Mouse (Mus musculus): ENCODE measurements around the gene Sh3bgrl3. TPM values are rescaled to one million over a fixed set of nuclear protein-coding genes. Genes with fewer than 3 reads are reported as not detected.

Gene Sh3bgrl3
- total and polyA plus RNA-seq, 3 experiments = 76.6 to 202 (median 98.4) TPM

DNA sequence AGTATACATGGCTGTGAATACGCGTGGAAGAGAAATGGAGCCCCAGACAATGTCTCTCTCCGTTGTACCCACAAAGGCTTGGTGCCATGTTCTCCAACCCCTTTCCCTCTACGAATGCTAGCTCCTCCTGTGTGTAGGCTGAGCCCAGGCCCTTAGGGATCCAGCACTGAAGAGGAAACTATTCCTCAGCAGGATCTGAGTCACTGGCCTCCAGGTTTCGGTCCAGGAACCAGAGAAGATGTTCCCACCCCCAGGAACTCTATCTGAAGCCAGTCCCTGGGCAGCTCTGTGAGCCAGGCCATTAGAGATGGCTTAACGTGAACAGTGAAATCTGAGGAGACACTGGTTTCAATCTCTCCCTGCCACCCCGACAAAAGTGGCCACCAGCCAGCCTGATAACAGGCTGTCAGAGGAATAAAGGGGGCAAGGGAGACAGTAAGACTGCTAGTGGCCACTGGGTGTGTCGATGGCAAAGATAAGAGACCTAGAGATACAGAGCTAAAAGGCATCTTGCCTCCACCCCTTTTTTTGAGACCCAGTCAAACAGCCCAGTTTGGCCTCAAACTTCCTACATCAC is 4.0 kb upstream of the Sh3bgrl3 start:
- no peaks in the 10 kb centered on the region for H3K27me3 ChIP-seq (ENCODE audit: insufficient read depth, low read length)
- H3K36me3 ChIP-seq (replicated peaks) = peaks cover 85% of the 10 kb centered on the region
- DNase-seq (ENCODE audit: low spot score) (no peak), ATAC-seq (ENCODE audit: extremely low read depth, insufficient number of reproducible peaks, low FRiP score, poor library complexity, severe bottlenecking) (no peak)
- no peak for TF ChIP-seq CTCF (IDR thresholded peaks at IDR 0.05; ENCODE audit: low read depth, low read length)
- TF ChIP-seq POLR2AphosphoS5 (IDR thresholded peaks at IDR 0.05; ENCODE audit: insufficient replicate concordance, low read depth, low read length) = no peak
- TF ChIP-seq GATA1 (IDR thresholded peaks at IDR 0.05; ENCODE audit: borderline replicate concordance, low read length) = no peak
- no peak overlapping the region for H3K4me3 ChIP-seq (ENCODE audit: low read depth, low read length)
- H3K9me3 ChIP-seq (replicated peaks) = no peaks in the 10 kb centered on the region
- H3K4me1 ChIP-seq (ENCODE audit: insufficient read depth, low read depth, low read length) = peaks cover 63% of the 10 kb centered on the region

DNA sequence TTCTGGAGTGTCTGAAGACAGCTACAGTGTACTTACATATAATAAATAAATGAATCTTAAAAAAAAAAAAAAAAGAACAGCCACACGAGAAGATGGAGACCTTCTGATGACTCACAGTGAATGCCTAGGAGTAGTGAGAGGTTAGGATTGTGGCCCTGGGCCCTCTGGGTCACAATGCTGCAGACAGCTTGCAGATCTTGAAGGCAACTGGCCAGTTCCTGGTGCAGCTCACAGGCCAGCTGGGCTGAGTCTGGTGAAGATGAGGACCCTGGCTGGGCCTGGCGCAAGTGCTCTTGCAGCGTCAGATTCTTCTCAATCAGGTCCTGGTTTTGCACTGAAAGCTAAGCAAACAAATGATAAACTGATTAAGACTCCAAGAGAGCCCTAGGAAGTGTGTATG is 3.5 kb upstream of the Sh3bgrl3 start:
- H3K4me3 ChIP-seq (ENCODE audit: low read depth, low read length) = no peak overlapping the region
- DNase-seq (ENCODE audit: low spot score) = no peak
- no peaks in the 10 kb centered on the region for H3K27me3 ChIP-seq (ENCODE audit: insufficient read depth, low read length)
- peaks cover 85% of the 10 kb centered on the region for H3K36me3 ChIP-seq (replicated peaks)
- peaks cover 63% of the 10 kb centered on the region for H3K4me1 ChIP-seq (ENCODE audit: insufficient read depth, low read depth, low read length)
- TF ChIP-seq POLR2AphosphoS5 (IDR thresholded peaks at IDR 0.05; ENCODE audit: insufficient replicate concordance, low read depth, low read length) (no peak), TAL1 (conservative IDR thresholded peaks at IDR 0.05; ENCODE audit: low read depth, low read length) (no peak), CTCF (IDR thresholded peaks at IDR 0.05; ENCODE audit: low read depth, low read length) (no peak), GATA1 (IDR thresholded peaks at IDR 0.05; ENCODE audit: borderline replicate concordance, low read length) (no peak)
- ATAC-seq (ENCODE audit: extremely low read depth, insufficient number of reproducible peaks, low FRiP score, poor library complexity, severe bottlenecking) = no peak
- no peaks in the 10 kb centered on the region for H3K9me3 ChIP-seq (replicated peaks)

- Histone ChIP-seq H3K4me1 (ENCODE audit: insufficient read depth, low read depth, low read length) (peaks cover 83% of the 10 kb centered on the region), H3K4me3 (ENCODE audit: low read depth, low read length) (peak overlapping the region; percentile 89; the same call in 1 of the 2 replicates), H3K36me3 (replicated peaks) (peaks cover 85% of the 10 kb centered on the region), H3K27me3 (ENCODE audit: insufficient read depth, low read length) (no peaks in the 10 kb centered on the region), H3K9me3 (replicated peaks) (no peaks in the 10 kb centered on the region)
- no peak for ATAC-seq (ENCODE audit: extremely low read depth, insufficient number of reproducible peaks, low FRiP score, poor library complexity, severe bottlenecking)
- peak; percentile 44 for DNase-seq (ENCODE audit: low spot score)
- no peak for TF ChIP-seq POLR2AphosphoS5 (IDR thresholded peaks at IDR 0.05; ENCODE audit: insufficient replicate concordance, low read depth, low read length)
- no peak for TF ChIP-seq GATA1 (IDR thresholded peaks at IDR 0.05; ENCODE audit: borderline replicate concordance, low read length)
- no peak for TF ChIP-seq TAL1 (conservative IDR thresholded peaks at IDR 0.05; ENCODE audit: low read depth, low read length)
- TF ChIP-seq CTCF (IDR thresholded peaks at IDR 0.05; ENCODE audit: low read depth, low read length) = no peak
- TF ChIP-seq GATA2 (IDR thresholded peaks at IDR 0.05; ENCODE audit: borderline replicate concordance, low read depth, low read length) = no peak
These were observed 893 bp upstream of the Sh3bgrl3 start for GRCm38 (mm10) chr4:134129482-134129881.

GRCm38 (mm10) chr4:134128983-134129362 is 384 bp upstream of the Sh3bgrl3 start:
- peaks cover 87% of the 10 kb centered on the region for H3K4me1 ChIP-seq (ENCODE audit: insufficient read depth, low read depth, low read length)
- ATAC-seq (ENCODE audit: extremely low read depth, insufficient number of reproducible peaks, low FRiP score, poor library complexity, severe bottlenecking) (no peak), DNase-seq (ENCODE audit: low spot score) (peak; percentile 77)

GRCm38 (mm10) chr4:134127793-134128192 is 796 bp downstream of the Sh3bgrl3 start:
- peaks cover 69% of the 10 kb centered on the region for H3K36me3 ChIP-seq (replicated peaks)
- ATAC-seq (ENCODE audit: extremely low read depth, insufficient number of reproducible peaks, low FRiP score, poor library complexity, severe bottlenecking) (no peak), DNase-seq (ENCODE audit: low spot score) (no peak)
- H3K4me1 ChIP-seq (ENCODE audit: insufficient read depth, low read depth, low read length) = peaks cover 86% of the 10 kb centered on the region
- no peak for TF ChIP-seq CTCF (IDR thresholded peaks at IDR 0.05; ENCODE audit: low read depth, low read length)
- no peak for TF ChIP-seq TAL1 (conservative IDR thresholded peaks at IDR 0.05; ENCODE audit: low read depth, low read length)
- no peak for TF ChIP-seq POLR2AphosphoS5 (IDR thresholded peaks at IDR 0.05; ENCODE audit: insufficient replicate concordance, low read depth, low read length)
- no peak for TF ChIP-seq GATA1 (IDR thresholded peaks at IDR 0.05; ENCODE audit: borderline replicate concordance, low read length)
- no peak for TF ChIP-seq GATA2 (IDR thresholded peaks at IDR 0.05; ENCODE audit: borderline replicate concordance, low read depth, low read length)
- H3K27me3 ChIP-seq (ENCODE audit: insufficient read depth, low read length) = no peaks in the 10 kb centered on the region
- H3K4me3 ChIP-seq (ENCODE audit: low read depth, low read length) = peak overlapping the region; percentile 89
- H3K9me3 ChIP-seq (replicated peaks) = no peaks in the 10 kb centered on the region

More at GRCm38 (mm10) chr4:134128983-134129362, 384 bp upstream of the Sh3bgrl3 start:
- H3K36me3 ChIP-seq (replicated peaks) = peaks cover 81% of the 10 kb centered on the region
- no peak for TF ChIP-seq GATA2 (IDR thresholded peaks at IDR 0.05; ENCODE audit: borderline replicate concordance, low read depth, low read length)
- no peak for TF ChIP-seq CTCF (IDR thresholded peaks at IDR 0.05; ENCODE audit: low read depth, low read length)
- no peak for TF ChIP-seq GATA1 (IDR thresholded peaks at IDR 0.05; ENCODE audit: borderline replicate concordance, low read length)
- TF ChIP-seq POLR2AphosphoS5 (IDR thresholded peaks at IDR 0.05; ENCODE audit: insufficient replicate concordance, low read depth, low read length) = no peak
- no peak for TF ChIP-seq TAL1 (conservative IDR thresholded peaks at IDR 0.05; ENCODE audit: low read depth, low read length)
- H3K4me3 ChIP-seq (ENCODE audit: low read depth, low read length) = peak overlapping the region; percentile 89
- no peaks in the 10 kb centered on the region for H3K9me3 ChIP-seq (replicated peaks)
- H3K27me3 ChIP-seq (ENCODE audit: insufficient read depth, low read length) = no peaks in the 10 kb centered on the region

GRCm38 (mm10) chr4:134127121-134127455 is 1.5 kb downstream of the Sh3bgrl3 start:
- no peak for DNase-seq (ENCODE audit: low spot score)
- no peaks in the 10 kb centered on the region for H3K9me3 ChIP-seq (replicated peaks)
- H3K4me1 ChIP-seq (ENCODE audit: insufficient read depth, low read depth, low read length) = peaks cover 82% of the 10 kb centered on the region
- ATAC-seq (ENCODE audit: extremely low read depth, insufficient number of reproducible peaks, low FRiP score, poor library complexity, severe bottlenecking) = no peak
- no peaks in the 10 kb centered on the region for H3K27me3 ChIP-seq (ENCODE audit: insufficient read depth, low read length)
- TF ChIP-seq CTCF (IDR thresholded peaks at IDR 0.05; ENCODE audit: low read depth, low read length) (no peak), GATA2 (IDR thresholded peaks at IDR 0.05; ENCODE audit: borderline replicate concordance, low read depth, low read length) (no peak), POLR2AphosphoS5 (IDR thresholded peaks at IDR 0.05; ENCODE audit: insufficient replicate concordance, low read depth, low read length) (no peak), TAL1 (conservative IDR thresholded peaks at IDR 0.05; ENCODE audit: low read depth, low read length) (no peak), GATA1 (IDR thresholded peaks at IDR 0.05; ENCODE audit: borderline replicate concordance, low read length) (no peak)
- H3K4me3 ChIP-seq (ENCODE audit: low read depth, low read length) = peak overlapping the region; percentile 48; the same call in 1 of the 2 replicates
- H3K36me3 ChIP-seq (replicated peaks) = peaks cover 62% of the 10 kb centered on the region

Data from G1E (cell line).